Mouse (Mus musculus) megakaryocyte-erythroid progenitor cell, adult 5-6 weeks (primary cell): ENCODE measurements around the gene Card10. TPM values are rescaled to one million over a fixed set of nuclear protein-coding genes. Genes with fewer than 3 reads are reported as not detected.
A peak's percentile ranks its signal among the peaks of the same experiment; 100 is the strongest.

ENCODE experiments used
- ATAC-seq: replicated peaks from 2 replicates; pipeline ENCODE4 v1.8.0; 2016; ENCODE audit warnings: mild to moderate bottlenecking, inconsistent platforms; ENCODE audit not compliant: severe bottlenecking, poor library complexity, low FRiP score, low TSS enrichment
- total RNA-seq, 2 experiments: library from RNA; stranded (forward) in 1 of 2; stranded (reverse) in 1 of 2; fragments of 200-1000, 215-1000 nt in 1 of 2; fragments of >200 nt in 1 of 2; fragmentation: Nextera tagmentation in 1 of 2; gene quantifications; 2 replicates each; pipeline ENCODE4 v1.2.3; 2014 to 2017

Gene Card10
- total RNA-seq, 2 experiments from 2014 or later = not detected

GRCm38 (mm10) chr15:78835200-78836085 is 32.6 kb upstream of the Card10 start:
- ATAC-seq = peak; percentile 91

- ATAC-seq = no peak
Observed at GRCm38 (mm10) chr15:78834233-78835005, 31.6 kb upstream of the Card10 start.

- peak; percentile 33; the same call in 1 of the 2 replicates for ATAC-seq
Observed at GRCm38 (mm10) chr15:78833582-78833981, 30.7 kb upstream of the Card10 start.

- no peak for ATAC-seq
Observed at GRCm38 (mm10) chr15:78832701-78833123, 29.9 kb upstream of the Card10 start.

GRCm38 (mm10) chr15:78831720-78832657 is 29.1 kb upstream of the Card10 start:
- no peak for ATAC-seq

DNA sequence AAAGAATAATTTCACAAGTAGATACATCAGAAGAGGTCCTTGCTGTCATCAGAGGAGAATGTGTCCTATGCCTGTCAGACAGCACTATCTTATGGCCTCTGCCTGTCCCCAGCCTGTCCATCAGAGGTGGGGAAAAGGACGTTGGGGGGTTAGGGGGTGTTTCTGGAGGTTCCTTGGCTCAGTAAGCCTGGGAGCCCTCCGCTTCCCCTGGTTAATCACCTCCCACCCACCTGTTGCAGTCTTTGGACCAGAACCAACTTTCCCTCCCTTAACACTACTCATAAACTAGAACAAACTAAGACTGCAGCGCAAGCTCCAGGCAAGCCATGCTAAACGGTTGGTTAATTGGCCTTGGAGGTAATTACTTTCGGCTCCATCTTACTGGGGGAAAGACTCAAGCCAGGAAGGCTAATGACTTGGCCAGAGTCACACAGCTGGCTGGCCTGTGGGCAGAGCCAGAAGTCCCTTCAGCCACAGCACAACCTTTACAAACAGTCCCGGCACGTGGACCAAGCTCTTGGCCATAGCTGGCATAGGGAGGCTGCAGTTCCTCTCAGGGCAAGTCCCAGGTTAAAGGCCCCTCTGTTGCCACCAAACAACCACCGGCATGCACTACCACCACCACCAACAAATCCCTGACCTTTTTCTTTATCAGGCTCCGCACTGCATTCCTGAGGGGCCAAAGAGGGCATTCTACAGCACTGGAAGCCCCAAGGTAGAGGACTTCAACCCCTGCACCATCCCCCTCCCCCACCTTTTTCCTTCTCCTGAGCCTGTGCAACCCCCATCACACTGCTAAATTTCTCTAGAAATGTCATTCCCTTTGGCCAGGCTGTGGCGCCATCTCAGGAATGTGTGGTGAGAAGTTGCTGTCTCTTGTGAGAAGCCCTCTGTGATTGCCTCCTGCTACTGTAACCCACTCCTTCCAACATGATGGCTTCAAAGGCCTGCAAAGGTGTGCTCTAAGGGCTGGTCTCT is 28.2 kb upstream of the Card10 start:
- ATAC-seq = no peak

GRCm38 (mm10) chr15:78829636-78830035 is 26.8 kb upstream of the Card10 start:
- no peak for ATAC-seq

GRCm38 (mm10) chr15:78828315-78828714 is 25.5 kb upstream of the Card10 start:
- no peak for ATAC-seq

DNA sequence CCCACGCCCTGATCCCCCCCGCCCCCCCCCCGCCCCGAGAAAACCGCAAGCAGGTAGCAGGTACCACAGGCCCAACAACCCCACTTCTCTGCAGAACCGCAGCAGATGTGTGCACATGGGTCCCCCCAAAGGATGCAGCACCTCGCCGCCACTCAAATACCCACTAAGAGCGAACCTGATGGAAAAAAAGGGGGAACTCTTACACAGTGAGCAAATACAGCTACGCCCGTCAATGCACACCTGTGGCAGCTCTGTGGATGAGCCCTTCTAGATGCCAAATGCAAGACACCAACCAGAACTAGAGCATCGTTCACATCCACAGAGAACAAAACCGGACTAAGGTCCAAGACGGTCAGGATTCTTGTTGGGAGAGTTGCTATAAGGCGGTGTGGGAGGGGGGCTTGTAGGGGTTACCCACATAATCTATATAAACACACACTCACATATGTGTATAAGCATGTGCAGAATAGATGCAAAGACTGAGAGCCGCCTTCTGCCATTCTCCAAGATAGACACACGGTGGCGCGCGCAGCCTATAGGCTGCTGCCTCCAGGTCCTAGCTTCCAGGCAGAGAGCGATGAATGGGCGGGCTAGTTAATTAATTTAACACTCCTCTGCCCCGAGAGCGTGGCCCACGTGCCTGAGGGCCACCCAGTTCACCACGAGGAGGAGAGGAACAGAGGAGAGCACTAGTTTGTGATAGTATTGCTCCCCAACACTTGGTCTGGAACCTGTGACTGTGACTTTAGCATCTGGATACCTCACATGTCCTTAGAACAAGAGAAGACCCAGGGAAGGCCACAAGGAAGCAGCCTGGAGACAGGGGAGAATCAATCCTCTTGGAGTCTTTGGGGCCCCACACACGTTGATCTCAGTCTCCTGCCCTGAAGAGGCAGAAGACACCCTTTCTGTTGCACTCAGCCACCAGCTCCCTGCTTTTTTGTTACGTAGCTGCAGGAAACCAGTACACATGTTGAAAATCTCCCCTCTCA is 23.7 kb upstream of the Card10 start:
- ATAC-seq = peak; percentile 92

DNA sequence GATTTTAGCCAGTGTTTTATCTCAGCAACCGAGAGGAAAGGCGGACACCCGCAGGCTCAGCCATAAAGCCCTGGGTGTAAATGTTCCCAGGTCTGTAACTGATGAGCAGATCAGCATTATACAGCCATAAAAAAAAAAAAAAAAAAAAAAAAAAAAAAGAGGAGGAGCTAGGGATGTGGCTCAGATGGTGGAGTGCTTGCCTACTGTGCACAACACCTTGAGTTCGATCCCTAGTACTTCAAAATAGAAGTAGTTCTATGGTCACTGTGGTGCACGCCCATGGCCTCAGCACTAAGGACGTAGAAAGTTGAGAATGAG is 13.2 kb upstream of the Card10 start:
- 0 out of 2 replicates have a peak, but pooled peaks have one; percentile 4 for ATAC-seq

DNA sequence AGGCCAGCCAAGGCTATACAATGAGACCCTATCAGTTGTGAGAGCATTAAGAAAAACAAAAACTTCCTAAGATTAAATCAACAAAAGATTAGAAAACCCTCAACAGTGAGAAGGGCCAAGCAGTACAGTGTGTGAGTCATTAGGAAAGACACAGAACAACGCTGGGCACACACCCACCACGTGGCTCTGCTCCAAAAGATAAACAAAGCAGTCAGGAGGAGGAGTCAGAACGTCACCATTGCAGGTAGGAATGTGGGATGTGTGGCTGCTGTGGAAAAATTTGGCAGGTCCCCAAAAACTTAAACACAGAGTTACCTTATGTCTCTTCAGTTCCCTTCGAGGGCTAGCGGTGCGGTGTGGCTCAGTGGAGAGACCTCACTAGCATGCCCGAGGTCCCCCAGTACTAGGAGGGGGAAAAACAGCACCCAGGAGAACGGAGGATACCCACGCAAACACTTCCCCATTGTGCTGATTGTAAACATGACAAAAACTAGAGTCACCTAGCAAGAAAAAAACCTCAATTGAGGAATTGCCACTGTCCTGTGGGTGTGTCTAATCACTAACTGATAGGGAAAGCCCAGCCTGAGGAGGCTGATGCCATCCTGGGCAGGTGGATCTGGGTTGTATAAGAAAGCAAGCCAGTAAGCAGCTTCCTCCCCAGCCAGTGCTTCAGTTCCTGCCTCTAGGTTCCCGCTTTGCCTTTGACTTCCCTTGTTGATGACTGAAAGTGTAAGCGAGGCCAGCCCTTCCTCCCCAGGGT is 12.7 kb upstream of the Card10 start:
- peak; percentile 86 for ATAC-seq

DNA sequence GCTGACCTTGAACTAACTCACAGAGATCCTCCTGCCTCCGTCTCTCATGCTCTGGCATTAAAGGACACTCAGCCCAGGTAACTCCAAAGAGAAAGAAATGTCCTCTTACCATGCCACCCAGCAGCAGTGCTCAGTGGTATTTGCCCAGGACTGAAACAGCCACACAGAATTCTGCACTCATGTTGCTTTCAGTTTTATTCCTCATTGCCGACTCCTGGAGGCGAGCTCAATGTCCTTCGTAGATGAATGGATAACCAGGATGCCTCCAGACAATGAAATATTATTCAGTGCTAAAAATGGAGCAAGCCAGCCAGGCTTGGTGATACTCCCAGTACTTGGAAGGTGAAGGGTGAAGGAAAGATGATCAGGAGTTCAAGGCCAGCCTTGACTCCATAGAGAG is 10.8 kb upstream of the Card10 start:
- no peak for ATAC-seq

DNA sequence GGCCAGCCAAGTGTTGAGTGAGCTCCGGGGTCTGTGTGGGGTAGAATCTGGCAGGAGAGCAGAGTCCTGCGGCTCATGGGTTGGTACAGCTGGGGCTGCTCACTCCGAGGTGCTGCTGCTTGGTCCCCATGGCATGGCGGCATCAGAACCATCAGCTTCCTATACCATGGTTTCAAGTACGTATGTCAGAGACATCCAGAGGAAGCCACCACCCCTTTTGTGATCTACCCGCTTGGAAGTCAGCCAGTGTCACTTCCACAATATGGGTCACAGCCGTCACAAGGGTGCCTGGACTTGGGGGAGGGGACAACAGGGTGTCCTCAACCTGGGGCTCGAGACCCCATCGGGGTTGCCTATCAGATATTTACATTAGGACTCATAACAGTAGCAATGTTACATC is 7.3 kb upstream of the Card10 start:
- ATAC-seq = no peak

- no peak for ATAC-seq
Observed at GRCm38 (mm10) chr15:78809739-78810138, 6.9 kb upstream of the Card10 start.

GRCm38 (mm10) chr15:78808980-78809379 is 6.1 kb upstream of the Card10 start:
- ATAC-seq = no peak

DNA sequence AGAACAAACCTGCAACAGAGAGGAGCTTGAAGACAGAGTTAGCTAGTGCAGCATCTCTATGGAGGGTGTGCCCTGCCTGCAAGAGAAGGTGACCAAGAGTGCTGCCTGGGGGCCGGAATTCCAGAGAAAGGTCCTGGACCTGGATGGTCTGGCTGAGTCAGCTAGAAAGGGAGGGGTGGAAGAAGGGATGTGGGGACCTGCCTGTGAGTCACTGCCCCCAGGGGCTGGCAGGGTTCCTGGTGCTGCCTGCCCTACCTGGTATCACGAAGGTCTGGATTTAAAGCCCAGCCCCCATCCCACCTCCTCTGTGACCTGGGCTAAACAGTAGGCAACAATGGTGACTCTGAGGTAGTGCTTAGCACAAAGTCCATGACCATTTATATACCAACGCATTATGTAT is 4.3 kb upstream of the Card10 start:
- ATAC-seq = no peak

- no peak for ATAC-seq
Observed at GRCm38 (mm10) chr15:78806614-78807013, 3.8 kb upstream of the Card10 start.
